Mouse (Mus musculus) forebrain, embryonic 15.5 days (tissue): ENCODE measurements at regions not wholly inside any gene's neighbourhood (a gene's known extent, or its start where the extent isn't known, plus 50 kb on each side); places are given as distances from the start of the nearest gene placed in this dataset.

Experiments
- ATAC-seq: fragments of 200-750 bp; cut with Nextera tagmentation; replicated peaks from 2 replicates; pipeline ENCODE4 v1.8.0; 2017; ENCODE audit warnings: mild to moderate bottlenecking, moderate TSS enrichment, moderate library complexity
- H3K27ac ChIP-seq: fragments of 300-500 bp; sonication (generic); replicated peaks from 2 replicates; pipeline ENCODE4 v1.5.1; 2015; ENCODE audit warnings: mild to moderate bottlenecking, inconsistent platforms
- H3K27me3 ChIP-seq: fragments of 300-500 bp; sonication (generic); 2 replicates; pipeline ENCODE4 v1.6.1; 2015; ENCODE audit warnings: inconsistent platforms
- H3K36me3 ChIP-seq: fragments of 300-500 bp; sonication (generic); 2 replicates; pipeline ENCODE4 v1.6.1; 2015; ENCODE audit warnings: mild to moderate bottlenecking, inconsistent platforms
- H3K4me1 ChIP-seq: fragments of 300-500 bp; sonication (generic); 2 replicates; pipeline ENCODE4 v1.6.1; 2015; ENCODE audit warnings: inconsistent platforms
- H3K4me2 ChIP-seq: fragments of 300-500 bp; sonication (generic); replicated peaks from 2 replicates; pipeline ENCODE4 v1.6.1; 2015; ENCODE audit warnings: mild to moderate bottlenecking, inconsistent platforms
- H3K4me3 ChIP-seq: fragments of 300-500 bp; sonication (generic); 2 replicates; pipeline ENCODE4 v1.5.1; 2015; ENCODE audit warnings: mild to moderate bottlenecking, inconsistent platforms
- H3K9ac ChIP-seq: fragments of 300-500 bp; sonication (generic); replicated peaks from 2 replicates; pipeline ENCODE4 v1.6.1; 2015; ENCODE audit warnings: mild to moderate bottlenecking, inconsistent platforms
- H3K9me3 ChIP-seq: fragments of 300-500 bp; sonication (generic); 2 replicates; pipeline ENCODE4 v1.6.1; 2016; ENCODE audit warnings: inconsistent platforms
- WGBS: fragments of 180-500 bp; shearing (Covaris S2); methylation state at CpG from one replicate; pipeline ENCODE4 v1.1.7; 2015; ENCODE audit warnings: mixed read lengths; 5-methylcytosine and 5-hydroxymethylcytosine counted together

DNA sequence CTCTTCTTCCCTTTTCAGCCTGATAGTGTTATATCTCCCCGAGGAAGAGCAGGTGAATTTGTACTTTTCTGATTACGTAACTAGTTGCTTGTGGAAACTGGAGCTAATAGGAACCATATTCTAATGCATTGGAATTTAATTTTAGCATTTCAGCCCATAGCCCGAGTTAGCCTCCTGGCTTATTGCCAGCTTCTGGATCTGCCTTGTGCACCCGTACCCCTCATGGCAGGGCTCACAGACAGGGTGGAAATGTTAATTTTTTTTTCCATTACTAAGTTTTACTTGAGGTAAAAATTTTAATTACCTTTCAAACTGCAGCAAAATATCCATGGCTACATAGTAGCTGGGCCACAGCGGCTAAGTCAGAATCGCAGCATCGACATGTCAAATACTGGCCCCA is 72.4 kb upstream of the Ndufb6 start:
- Histone ChIP-seq H3K27me3 (no peaks in the 10 kb centered on the region), H3K9me3 (no peaks in the 10 kb centered on the region), H3K4me1 (no peaks in the 10 kb centered on the region), H3K9ac (no peak overlapping the region), H3K4me2 (no peak overlapping the region), H3K4me3 (no peak overlapping the region), H3K27ac (no peak overlapping the region), H3K36me3 (no peaks in the 10 kb centered on the region)
- ATAC-seq, result no peak
- WGBS, result 71% methylated on average over 7 of the region's 7 CpGs

DNA sequence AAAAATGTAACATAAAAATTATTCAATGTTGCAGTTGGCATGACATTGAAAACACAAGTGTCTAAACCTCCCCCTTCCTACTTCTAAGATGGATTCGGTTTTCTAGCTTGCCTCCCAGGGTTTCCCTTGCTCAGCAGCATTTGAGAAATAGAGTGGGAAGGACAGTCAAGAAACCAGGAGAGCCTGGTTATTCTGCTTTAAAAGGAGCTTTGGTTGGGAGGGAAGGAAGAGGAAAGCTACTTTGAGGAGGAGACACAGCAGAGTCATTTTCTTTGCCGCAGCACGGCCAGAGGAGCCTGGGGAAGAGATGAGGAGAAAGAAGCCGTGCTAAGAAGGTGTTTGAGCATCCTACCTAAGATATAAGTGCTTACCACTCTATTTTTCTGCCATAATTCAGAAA is 71.9 kb upstream of the Ndufb6 start:
- no peak overlapping the region for H3K9ac ChIP-seq
- no peak overlapping the region for H3K4me2 ChIP-seq
- H3K27ac ChIP-seq, result no peak overlapping the region
- H3K9me3 ChIP-seq, result no peaks in the 10 kb centered on the region
- H3K4me1 ChIP-seq, result no peaks in the 10 kb centered on the region
- no peaks in the 10 kb centered on the region for H3K27me3 ChIP-seq
- H3K4me3 ChIP-seq, result no peak overlapping the region
- no peaks in the 10 kb centered on the region for H3K36me3 ChIP-seq
- 86% methylated on average over 4 of the region's 4 CpGs for WGBS
- ATAC-seq, result no peak

- no peak overlapping the region for H3K4me3 ChIP-seq
- H3K9ac ChIP-seq, result no peak overlapping the region
- WGBS, result 75% methylated on average over 3 of the region's 3 CpGs
- no peak for ATAC-seq
- H3K27ac ChIP-seq, result no peak overlapping the region
- H3K36me3 ChIP-seq, result no peaks in the 10 kb centered on the region
- no peaks in the 10 kb centered on the region for H3K4me1 ChIP-seq
- no peaks in the 10 kb centered on the region for H3K9me3 ChIP-seq
- H3K4me2 ChIP-seq, result no peak overlapping the region
- H3K27me3 ChIP-seq, result no peaks in the 10 kb centered on the region
Measured at GRCm38 (mm10) chr4:40345847-40346246, 66.6 kb upstream of the Ndufb6 start.

DNA sequence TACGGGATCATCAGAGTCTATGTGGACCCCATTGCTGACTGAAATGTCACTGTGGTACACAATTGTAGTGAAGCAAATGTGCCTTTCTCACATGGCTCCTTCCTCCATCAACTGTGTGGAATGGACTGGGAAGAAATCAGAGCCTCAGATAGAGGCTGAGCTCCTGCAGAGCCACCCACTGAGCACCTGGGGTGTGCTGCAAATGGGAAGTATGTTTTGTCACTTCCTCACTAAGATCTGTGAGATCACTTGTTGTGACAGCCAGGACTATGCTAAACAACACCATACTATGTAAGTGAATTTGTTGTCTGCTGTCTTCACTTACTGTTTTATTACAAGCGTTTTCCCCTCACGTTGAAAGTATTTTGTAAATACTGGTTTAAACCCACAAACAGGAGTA is 63.0 kb upstream of the Ndufb6 start:
- no peak overlapping the region for H3K9ac ChIP-seq
- H3K36me3 ChIP-seq, result no peaks in the 10 kb centered on the region
- no peaks in the 10 kb centered on the region for H3K27me3 ChIP-seq
- no peaks in the 10 kb centered on the region for H3K4me1 ChIP-seq
- no peak overlapping the region for H3K4me3 ChIP-seq
- H3K4me2 ChIP-seq, result no peak overlapping the region
- no peak for ATAC-seq
- no peaks in the 10 kb centered on the region for H3K9me3 ChIP-seq
- 93% methylated on average over 3 of the region's 3 CpGs for WGBS
- no peak overlapping the region for H3K27ac ChIP-seq

DNA sequence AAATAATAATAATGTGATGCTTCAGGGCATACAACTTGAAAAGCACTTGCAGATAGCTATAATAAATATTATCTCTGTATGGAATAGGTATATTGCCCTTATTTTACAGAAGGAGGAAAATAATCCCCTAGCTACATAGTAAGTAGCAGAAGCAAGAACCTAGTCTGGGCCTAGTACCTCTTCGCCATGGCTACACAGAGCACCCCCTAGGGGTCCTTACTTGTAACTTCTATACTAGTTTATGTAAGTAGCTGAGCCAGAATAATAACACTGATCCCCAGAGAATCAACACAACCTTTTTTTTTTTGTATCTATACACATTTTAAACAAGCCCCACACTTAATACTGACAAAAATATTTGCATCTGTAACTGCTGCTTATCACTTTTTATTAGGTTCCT is 55.6 kb upstream of the Ndufb6 start:
- Histone ChIP-seq H3K4me2 (no peak overlapping the region), H3K4me3 (no peak overlapping the region), H3K27me3 (no peaks in the 10 kb centered on the region), H3K4me1 (no peaks in the 10 kb centered on the region), H3K9me3 (no peaks in the 10 kb centered on the region), H3K9ac (no peak overlapping the region), H3K27ac (no peak overlapping the region), H3K36me3 (no peaks in the 10 kb centered on the region)
- WGBS, result 52% methylated on average over 1 of the region's 1 CpGs
- no peak for ATAC-seq

DNA sequence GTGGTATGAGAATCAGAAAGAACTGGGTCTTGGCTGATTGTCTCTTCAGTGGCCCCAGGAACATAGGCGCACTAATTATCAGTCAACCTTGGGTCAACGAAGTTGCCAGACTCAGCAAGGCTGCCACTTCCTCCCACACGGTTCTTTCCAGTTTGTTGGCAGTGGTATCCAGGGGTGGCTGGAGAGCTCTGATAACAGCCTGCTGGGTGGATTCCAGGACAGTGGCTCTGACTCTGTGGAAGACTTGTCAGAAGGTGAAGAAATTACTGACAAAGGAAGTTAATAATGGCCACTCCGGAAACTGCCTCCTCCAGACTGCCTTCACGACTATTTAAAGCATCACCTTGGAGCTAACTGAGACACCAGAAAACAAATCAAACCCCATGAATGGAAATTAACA is 50.5 kb upstream of the Ndufb6 start:
- 86% methylated on average over 5 of the region's 5 CpGs for whole genome bisulfite sequencing

More for the DNA sequence above, 50.5 kb upstream of the Ndufb6 start:
- ATAC-seq, result no peak
- H3K9ac ChIP-seq, result no peak overlapping the region
- no peaks in the 10 kb centered on the region for H3K4me1 ChIP-seq
- no peaks in the 10 kb centered on the region for H3K36me3 ChIP-seq
- no peaks in the 10 kb centered on the region for H3K27me3 ChIP-seq
- H3K4me3 ChIP-seq, result no peak overlapping the region
- no peaks in the 10 kb centered on the region for H3K9me3 ChIP-seq
- no peak overlapping the region for H3K4me2 ChIP-seq
- no peak overlapping the region for H3K27ac ChIP-seq
